Mouse (Mus musculus): ENCODE measurements around the gene Trmt5. TPM values are rescaled to one million over a fixed set of nuclear protein-coding genes. Genes with fewer than 3 reads are reported as not detected.

Trmt5 gene
- total and polyA plus RNA-seq, 3 experiments, result 2.1 to 74.6 (median 70.6) TPM

- TF ChIP-seq POLR2AphosphoS5 (IDR thresholded peaks at IDR 0.05; ENCODE audit: insufficient replicate concordance, low read depth, low read length) (no peak), TAL1 (conservative IDR thresholded peaks at IDR 0.05; ENCODE audit: low read depth, low read length) (no peak), CTCF (IDR thresholded peaks at IDR 0.05; ENCODE audit: low read depth, low read length) (no peak), GATA1 (IDR thresholded peaks at IDR 0.05; ENCODE audit: borderline replicate concordance, low read length) (no peak), GATA2 (IDR thresholded peaks at IDR 0.05; ENCODE audit: borderline replicate concordance, low read depth, low read length) (no peak)
Measured at GRCm38 (mm10) chr12:73245687-73246086, 40.8 kb downstream of the Trmt5 start.

GRCm38 (mm10) chr12:73241960-73242359, 44.5 kb downstream of the Trmt5 start:
- no peaks in the 10 kb centered on the region for H3K9me3 ChIP-seq (replicated peaks)
- peaks cover 4% of the 10 kb centered on the region; the same call in 1 of the 2 replicates for H3K4me1 ChIP-seq (ENCODE audit: insufficient read depth, low read depth, low read length)
- H3K36me3 ChIP-seq (replicated peaks), result peaks cover 17% of the 10 kb centered on the region
- no peaks in the 10 kb centered on the region for H3K27me3 ChIP-seq (ENCODE audit: insufficient read depth, low read length)
- no peak overlapping the region; the same call in 1 of the 2 replicates for H3K4me3 ChIP-seq (ENCODE audit: low read depth, low read length)
- ATAC-seq (ENCODE audit: extremely low read depth, insufficient number of reproducible peaks, low FRiP score, poor library complexity, severe bottlenecking) (no peak), DNase-seq (ENCODE audit: low spot score) (no peak)
- TF ChIP-seq CTCF (IDR thresholded peaks at IDR 0.05; ENCODE audit: low read depth, low read length) (no peak), GATA2 (IDR thresholded peaks at IDR 0.05; ENCODE audit: borderline replicate concordance, low read depth, low read length) (no peak), POLR2AphosphoS5 (IDR thresholded peaks at IDR 0.05; ENCODE audit: insufficient replicate concordance, low read depth, low read length) (no peak), TAL1 (conservative IDR thresholded peaks at IDR 0.05; ENCODE audit: low read depth, low read length) (no peak), GATA1 (IDR thresholded peaks at IDR 0.05; ENCODE audit: borderline replicate concordance, low read length) (no peak)

More at GRCm38 (mm10) chr12:73245687-73246086, 40.8 kb downstream of the Trmt5 start:
- H3K27me3 ChIP-seq (ENCODE audit: insufficient read depth, low read length), result no peaks in the 10 kb centered on the region
- no peaks in the 10 kb centered on the region for H3K9me3 ChIP-seq (replicated peaks)
- peaks cover 2% of the 10 kb centered on the region; the same call in 1 of the 2 replicates for H3K4me1 ChIP-seq (ENCODE audit: insufficient read depth, low read depth, low read length)
- H3K36me3 ChIP-seq (replicated peaks), result peaks cover 19% of the 10 kb centered on the region
- ATAC-seq (ENCODE audit: extremely low read depth, insufficient number of reproducible peaks, low FRiP score, poor library complexity, severe bottlenecking) (no peak), DNase-seq (ENCODE audit: low spot score) (no peak)
- no peak overlapping the region for H3K4me3 ChIP-seq (ENCODE audit: low read depth, low read length)

GRCm38 (mm10) chr12:73232586-73232985, 53.9 kb downstream of the Trmt5 start:
- H3K36me3 ChIP-seq (replicated peaks), result peaks cover 13% of the 10 kb centered on the region
- no peak overlapping the region for H3K4me3 ChIP-seq (ENCODE audit: low read depth, low read length)
- H3K27me3 ChIP-seq (ENCODE audit: insufficient read depth, low read length), result no peaks in the 10 kb centered on the region
- no peaks in the 10 kb centered on the region for H3K4me1 ChIP-seq (ENCODE audit: insufficient read depth, low read depth, low read length)
- TF ChIP-seq POLR2AphosphoS5 (IDR thresholded peaks at IDR 0.05; ENCODE audit: insufficient replicate concordance, low read depth, low read length) (no peak), GATA1 (IDR thresholded peaks at IDR 0.05; ENCODE audit: borderline replicate concordance, low read length) (no peak), TAL1 (conservative IDR thresholded peaks at IDR 0.05; ENCODE audit: low read depth, low read length) (no peak), CTCF (IDR thresholded peaks at IDR 0.05; ENCODE audit: low read depth, low read length) (no peak)
- no peaks in the 10 kb centered on the region for H3K9me3 ChIP-seq (replicated peaks)
- ATAC-seq (ENCODE audit: extremely low read depth, insufficient number of reproducible peaks, low FRiP score, poor library complexity, severe bottlenecking) (no peak), DNase-seq (ENCODE audit: low spot score) (no peak)

GRCm38 (mm10) chr12:73231552-73231951, 55.0 kb downstream of the Trmt5 start:
- ATAC-seq (ENCODE audit: extremely low read depth, insufficient number of reproducible peaks, low FRiP score, poor library complexity, severe bottlenecking), result no peak
- DNase-seq (ENCODE audit: low spot score), result no peak
- Histone ChIP-seq H3K9me3 (replicated peaks) (no peaks in the 10 kb centered on the region), H3K4me3 (ENCODE audit: low read depth, low read length) (no peak overlapping the region), H3K27me3 (ENCODE audit: insufficient read depth, low read length) (no peaks in the 10 kb centered on the region), H3K36me3 (replicated peaks) (peaks cover 11% of the 10 kb centered on the region), H3K4me1 (ENCODE audit: insufficient read depth, low read depth, low read length) (no peaks in the 10 kb centered on the region)
- TF ChIP-seq GATA2 (IDR thresholded peaks at IDR 0.05; ENCODE audit: borderline replicate concordance, low read depth, low read length) (no peak), GATA1 (IDR thresholded peaks at IDR 0.05; ENCODE audit: borderline replicate concordance, low read length) (no peak), CTCF (IDR thresholded peaks at IDR 0.05; ENCODE audit: low read depth, low read length) (no peak), POLR2AphosphoS5 (IDR thresholded peaks at IDR 0.05; ENCODE audit: insufficient replicate concordance, low read depth, low read length) (no peak), TAL1 (conservative IDR thresholded peaks at IDR 0.05; ENCODE audit: low read depth, low read length) (no peak)

- Histone ChIP-seq H3K36me3 (replicated peaks) (peaks cover 14% of the 10 kb centered on the region), H3K27me3 (ENCODE audit: insufficient read depth, low read length) (no peaks in the 10 kb centered on the region), H3K4me1 (ENCODE audit: insufficient read depth, low read depth, low read length) (no peaks in the 10 kb centered on the region), H3K9me3 (replicated peaks) (no peaks in the 10 kb centered on the region), H3K4me3 (ENCODE audit: low read depth, low read length) (no peak overlapping the region)
- DNase-seq (ENCODE audit: low spot score) (no peak), ATAC-seq (ENCODE audit: extremely low read depth, insufficient number of reproducible peaks, low FRiP score, poor library complexity, severe bottlenecking) (no peak)
- TF ChIP-seq GATA1 (IDR thresholded peaks at IDR 0.05; ENCODE audit: borderline replicate concordance, low read length), result no peak
Measured at GRCm38 (mm10) chr12:73230196-73230595, 56.3 kb downstream of the Trmt5 start.

Other genes starting within 250 kb of the Trmt5 start
- gene Six1, start 232.8 kb downstream of the Trmt5 start, total RNA-seq (2014; fragmentation: Nextera tagmentation), result 1.9 and 3.8 TPM in 2 replicates
- 2.0 and 2.9 TPM in 2 replicates for gene Six1, start 232.8 kb downstream of the Trmt5 start, total RNA-seq (2017)
- 2.2 and 2.5 TPM in 2 replicates for gene Six1, start 232.8 kb downstream of the Trmt5 start, polyA plus RNA-seq (2012)
- gene Six4, start 173.3 kb downstream of the Trmt5 start, total RNA-seq (2014; fragmentation: Nextera tagmentation), result 10.0 and 11.3 TPM in 2 replicates
- gene Six4, start 173.3 kb downstream of the Trmt5 start, total RNA-seq (2017), result 2.8 and 3.2 TPM in 2 replicates
- gene Six4, start 173.3 kb downstream of the Trmt5 start, polyA plus RNA-seq (2012), result 0.58 and 0.73 TPM in 2 replicates
- gene Mnat1, start 163.0 kb downstream of the Trmt5 start, total RNA-seq (2014; fragmentation: Nextera tagmentation), result 34.0 and 37.0 TPM in 2 replicates
- gene Mnat1, start 163.0 kb downstream of the Trmt5 start, total RNA-seq (2017), result 69.8 and 70.7 TPM in 2 replicates
- gene Mnat1, start 163.0 kb downstream of the Trmt5 start, polyA plus RNA-seq (2012), result 4.8 and 5.1 TPM in 2 replicates
- gene Slc38a6, start 69 bp upstream of the Trmt5 start, total RNA-seq (2014; fragmentation: Nextera tagmentation), result 17.5 and 26.3 TPM in 2 replicates
- gene Slc38a6, start 69 bp upstream of the Trmt5 start, total RNA-seq (2017), result 12.5 and 14.9 TPM in 2 replicates
- 2.7 TPM in 2 replicates for gene Slc38a6, start 69 bp upstream of the Trmt5 start, polyA plus RNA-seq (2012)

Data from G1E (cell line).